Mouse (Mus musculus): Measurements from ENCODE around the gene Gm20503. TPM values are rescaled to one million over a fixed set of nuclear protein-coding genes. Genes with fewer than 3 reads are reported as not detected.

Gm20503 gene
- total RNA-seq, 2 experiments from 2014 or later, result 2.8 TPM; not detected in 1

- no peak for DNase-seq (ENCODE audit: low spot score in 2 of 2)
Measured at GRCm38 (mm10) chr4:59083430-59083829, 80.4 kb downstream of the Gm20503 start.

- no peak for DNase-seq (ENCODE audit: low spot score in 2 of 2)
Measured at GRCm38 (mm10) chr4:59089391-59089790, 86.4 kb downstream of the Gm20503 start.

Other genes with a start within 250 kb of the Gm20503 start
- gene Olfr267, start 215.5 kb upstream of the Gm20503 start, total RNA-seq (2021), result under 1 TPM; 0.21 to 0.38 TPM
- gene Ecpas, start 90.5 kb upstream of the Gm20503 start, total RNA-seq (2021), result 100 to 1,000 TPM; 131 to 140 TPM
- gene Zkscan16, start 59.6 kb upstream of the Gm20503 start, total RNA-seq (2021), result 10 to 100 TPM; 30.5 to 33.1 TPM
- 1 to 10 TPM; 3.7 to 3.8 TPM for gene Ptgr1, start 16.1 kb upstream of the Gm20503 start, total RNA-seq (2021)
- 1 to 10 TPM; 5.8 to 6.3 TPM for gene Dnajc25, start 8.1 kb upstream of the Gm20503 start, total RNA-seq (2021)
- gene Gng10, start 31.9 kb downstream of the Gm20503 start, total RNA-seq (2021), result 100 to 1,000 TPM; 109 to 110 TPM
- not detected for gene AI481877, start 135.8 kb downstream of the Gm20503 start, total RNA-seq (2021)
- gene Ugcg, start 186.0 kb downstream of the Gm20503 start, total RNA-seq (2021), result 10 to 100 TPM; 78.2 to 78.4 TPM

Data from layer of hippocampus, postnatal 14 days (tissue).